25 mouse cellular contexts compared by ENCODE assay signal in genomic region chr8:115068723-115069122, GRCm38 (mm10).
"Had no signal": no experiment of that assay in that cellular context is flagged by ENCODE, and none has a peak within 500 bp of the region (broad histone marks: within the 10 kb centered on the region; RNA-seq: fewer than 3 reads in every experiment).

No protein-coding gene starts in this region.

- H3K36me3 ChIP-seq: heart, embryonic 13.5 days; heart, embryonic 15.5 days; hindbrain, embryonic 13.5 days; hindbrain, embryonic 15.5 days; kidney, embryonic 15.5 days; limb, embryonic 13.5 days; limb, embryonic 15.5 days; liver, embryonic 13.5 days had no signal

- H3K9me3 ChIP-seq: heart, embryonic 13.5 days; heart, embryonic 15.5 days; hindbrain, embryonic 13.5 days; hindbrain, embryonic 15.5 days; kidney, embryonic 15.5 days; limb, embryonic 13.5 days; limb, embryonic 15.5 days; liver, embryonic 13.5 days had no signal

- H3K4me2 ChIP-seq: heart, embryonic 11.5 days; heart, embryonic 13.5 days; heart, embryonic 15.5 days; hindbrain, embryonic 13.5 days; hindbrain, embryonic 15.5 days; kidney, embryonic 15.5 days; limb, embryonic 13.5 days; limb, embryonic 15.5 days; liver, embryonic 13.5 days had no signal

- H3K4me1 ChIP-seq: hindbrain, embryonic 13.5 days; hindbrain, embryonic 15.5 days; kidney, embryonic 15.5 days; limb, embryonic 15.5 days had no signal

- H3K4me3 ChIP-seq: heart, embryonic 13.5 days; heart, embryonic 15.5 days; hindbrain, embryonic 13.5 days; hindbrain, embryonic 15.5 days; kidney, embryonic 15.5 days; limb, embryonic 13.5 days; limb, embryonic 15.5 days; liver, embryonic 13.5 days had no signal

- DNase-seq: forebrain, postnatal 0 days; gastrocnemius, postnatal 14 days; gastrocnemius, postnatal 36 days; heart, adult 18-20 months; heart, postnatal 36 days; kidney, adult 11 months; kidney, adult 2 months; kidney, adult 9 months; kidney, postnatal 14 days; kidney, postnatal 36 days; layer of hippocampus, adult 9-11 months; layer of hippocampus, postnatal 36 days; left cerebral cortex, postnatal 4 days; liver, embryonic 13.5 days had no signal

- ATAC-seq: forebrain, postnatal 0 days; hindbrain, postnatal 0 days; intestine, embryonic 16.5 days had no signal

- H3K27ac ChIP-seq: heart, embryonic 13.5 days; heart, embryonic 15.5 days; hindbrain, embryonic 13.5 days; hindbrain, embryonic 15.5 days; hindbrain, postnatal 0 days; kidney, embryonic 15.5 days; kidney, postnatal 0 days; limb, embryonic 13.5 days; limb, embryonic 15.5 days; liver, embryonic 13.5 days had no signal

- H3K9ac ChIP-seq: forebrain, postnatal 0 days; heart, embryonic 13.5 days; heart, embryonic 15.5 days; hindbrain, embryonic 13.5 days; hindbrain, embryonic 15.5 days; kidney, embryonic 15.5 days; limb, embryonic 13.5 days; limb, embryonic 15.5 days; liver, embryonic 13.5 days had no signal

- H3K27me3 ChIP-seq: heart, embryonic 13.5 days; heart, embryonic 15.5 days; liver, embryonic 13.5 days had no signal
